Mouse (Mus musculus): ENCODE measurements at regions not wholly inside any gene's neighbourhood (a gene's known extent, or its start where the extent isn't known, plus 50 kb on each side); places are given as distances from the start of the nearest gene placed in this dataset.

DNA sequence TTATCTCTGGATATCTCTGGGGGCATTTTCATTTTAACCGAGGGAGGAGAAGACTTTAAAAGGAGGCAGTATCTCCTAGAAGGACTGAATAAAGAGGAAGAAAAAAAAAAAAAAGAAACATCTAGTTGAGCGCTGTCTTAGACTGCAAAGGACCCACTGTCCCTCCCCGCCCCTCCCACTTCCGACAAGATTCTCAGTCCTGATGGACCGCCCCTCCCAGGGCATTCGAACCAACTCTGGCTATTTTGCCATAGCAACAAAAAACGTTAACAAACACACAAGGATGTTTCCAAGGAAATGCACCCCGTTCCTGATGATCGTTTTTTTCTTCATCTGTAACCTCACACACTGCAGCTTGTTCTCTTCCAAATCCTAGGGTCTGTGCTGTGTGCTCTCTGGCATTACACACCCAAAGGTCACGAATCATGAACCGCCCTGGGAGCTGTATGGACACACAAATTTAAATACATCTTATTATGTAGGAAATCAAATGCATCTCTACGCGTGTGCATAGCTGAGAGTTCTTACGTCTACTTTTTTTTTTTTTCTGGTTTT, 75.8 kb downstream of the Rnd3 start:
- Histone ChIP-seq H3K4me3 (ENCODE audit: insufficient read depth, low read length) (no peak overlapping the region), H3K4me1 (ENCODE audit: control insufficient read depth, insufficient read depth, low read length) (no peaks in the 10 kb centered on the region), H3K27ac (ENCODE audit: insufficient read depth, low read length) (no peak overlapping the region)
- TF ChIP-seq CTCF (IDR thresholded peaks at IDR 0.05; ENCODE audit: borderline replicate concordance, insufficient read depth, low read length) (no peak), POLR2A (IDR thresholded peaks at IDR 0.05; ENCODE audit: low read depth, low read length) (no peak)

DNA sequence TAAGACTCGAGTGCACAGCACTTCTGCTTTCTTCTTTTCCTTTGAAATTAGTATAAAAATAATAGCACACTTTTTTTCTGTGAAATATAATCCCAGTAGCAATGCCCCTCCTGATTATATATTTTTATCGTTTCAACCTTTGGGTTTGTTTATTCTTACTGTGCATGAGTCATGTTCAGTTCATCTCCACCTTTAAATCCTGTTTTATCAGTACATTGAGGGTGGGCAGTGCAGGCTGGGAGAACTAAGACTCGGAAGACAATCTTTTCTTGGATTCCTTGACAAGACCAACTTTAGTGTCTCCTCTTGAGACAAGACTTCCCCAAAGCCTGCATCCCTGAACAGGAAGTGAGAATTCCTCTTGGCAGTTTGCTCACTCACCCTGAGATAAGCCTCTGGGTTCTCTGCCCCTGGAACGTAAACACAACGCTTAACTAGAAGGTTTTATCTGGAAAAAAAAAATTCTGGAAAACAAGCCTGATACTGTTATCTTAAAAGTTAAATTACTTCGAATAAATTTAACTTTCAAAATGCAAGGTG, 76.5 kb downstream of the Rnd3 start:
- Histone ChIP-seq H3K27ac (ENCODE audit: insufficient read depth, low read length) (no peak overlapping the region), H3K4me3 (ENCODE audit: insufficient read depth, low read length) (no peak overlapping the region), H3K4me1 (ENCODE audit: control insufficient read depth, insufficient read depth, low read length) (no peaks in the 10 kb centered on the region)
- TF ChIP-seq POLR2A (IDR thresholded peaks at IDR 0.05; ENCODE audit: low read depth, low read length) = no peak
- TF ChIP-seq CTCF (IDR thresholded peaks at IDR 0.05; ENCODE audit: borderline replicate concordance, insufficient read depth, low read length) = no peak

DNA sequence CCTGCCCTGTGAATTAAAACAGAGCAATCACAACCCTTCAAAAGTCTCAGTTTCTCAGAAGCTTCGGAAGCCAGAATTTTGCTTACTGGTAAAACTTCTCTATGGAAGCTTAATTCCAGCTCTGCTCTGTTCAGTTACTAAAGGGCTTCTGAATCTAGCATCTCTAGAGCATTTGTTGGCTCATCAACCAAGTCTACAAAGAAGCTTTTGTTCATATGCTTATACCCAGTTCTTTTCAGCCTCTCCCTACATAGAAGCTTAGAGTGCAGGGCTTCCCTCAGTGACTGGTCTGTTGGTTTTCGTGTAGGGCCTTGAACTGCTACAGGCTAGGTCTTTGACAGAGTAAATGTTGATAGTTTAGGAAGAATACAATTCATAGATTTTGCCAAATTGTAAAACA, 78.0 kb downstream of the Rnd3 start:
- TF ChIP-seq POLR2A (IDR thresholded peaks at IDR 0.05; ENCODE audit: low read depth, low read length) (no peak), CTCF (IDR thresholded peaks at IDR 0.05; ENCODE audit: borderline replicate concordance, insufficient read depth, low read length) (no peak)
- H3K27ac ChIP-seq (ENCODE audit: insufficient read depth, low read length) = no peak overlapping the region
- H3K4me1 ChIP-seq (ENCODE audit: control insufficient read depth, insufficient read depth, low read length) = no peaks in the 10 kb centered on the region
- no peak overlapping the region for H3K4me3 ChIP-seq (ENCODE audit: insufficient read depth, low read length)

DNA sequence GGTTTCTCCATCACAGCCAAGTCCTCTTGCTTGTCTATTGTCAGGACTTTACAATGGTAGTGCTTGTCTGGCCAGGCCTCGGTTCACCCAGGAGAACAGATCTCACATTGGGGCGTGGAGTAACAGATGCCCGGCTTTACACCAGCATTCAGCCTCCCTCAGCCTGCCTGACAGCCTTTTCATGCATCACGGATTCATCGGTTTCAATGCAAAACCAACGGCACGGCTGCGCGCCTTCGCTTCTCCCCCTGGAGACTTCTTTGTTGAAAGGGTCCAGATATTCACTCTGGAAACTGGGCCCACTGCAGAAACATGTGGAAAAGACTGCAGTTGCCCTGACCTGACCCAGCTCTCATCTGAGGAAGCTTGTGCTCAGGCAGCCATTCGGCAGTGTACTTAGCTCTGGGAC, 82.5 kb downstream of the Rnd3 start:
- H3K27ac ChIP-seq (ENCODE audit: insufficient read depth, low read length) = no peak overlapping the region
- no peak for TF ChIP-seq CTCF (IDR thresholded peaks at IDR 0.05; ENCODE audit: borderline replicate concordance, insufficient read depth, low read length)
- TF ChIP-seq POLR2A (IDR thresholded peaks at IDR 0.05; ENCODE audit: low read depth, low read length) = no peak
- no peak overlapping the region for H3K4me3 ChIP-seq (ENCODE audit: insufficient read depth, low read length)
- H3K4me1 ChIP-seq (ENCODE audit: control insufficient read depth, insufficient read depth, low read length) = no peaks in the 10 kb centered on the region

DNA sequence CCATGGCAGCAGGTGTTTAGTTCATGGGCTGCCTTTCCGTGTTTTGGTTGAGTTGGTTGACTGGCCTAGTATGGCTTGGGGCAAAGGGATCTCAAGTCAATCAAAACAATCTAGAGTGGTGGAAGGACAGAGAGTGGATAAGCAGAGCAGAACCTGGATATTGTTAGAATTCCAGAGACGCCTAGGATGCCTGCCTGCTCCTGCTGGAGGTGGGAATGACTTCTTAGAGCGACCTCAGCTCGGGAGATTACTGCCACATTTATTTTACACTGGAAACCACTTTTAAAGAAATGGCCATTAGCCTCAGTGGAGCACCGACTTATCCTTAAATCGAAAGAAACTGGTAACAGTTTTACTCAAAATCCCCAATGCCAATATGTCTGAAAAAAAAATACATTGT, 83.1 kb downstream of the Rnd3 start:
- Histone ChIP-seq H3K27ac (ENCODE audit: insufficient read depth, low read length) (no peak overlapping the region), H3K4me1 (ENCODE audit: control insufficient read depth, insufficient read depth, low read length) (no peaks in the 10 kb centered on the region), H3K4me3 (ENCODE audit: insufficient read depth, low read length) (no peak overlapping the region)
- TF ChIP-seq POLR2A (IDR thresholded peaks at IDR 0.05; ENCODE audit: low read depth, low read length) = no peak
- TF ChIP-seq CTCF (IDR thresholded peaks at IDR 0.05; ENCODE audit: borderline replicate concordance, insufficient read depth, low read length) = no peak

DNA sequence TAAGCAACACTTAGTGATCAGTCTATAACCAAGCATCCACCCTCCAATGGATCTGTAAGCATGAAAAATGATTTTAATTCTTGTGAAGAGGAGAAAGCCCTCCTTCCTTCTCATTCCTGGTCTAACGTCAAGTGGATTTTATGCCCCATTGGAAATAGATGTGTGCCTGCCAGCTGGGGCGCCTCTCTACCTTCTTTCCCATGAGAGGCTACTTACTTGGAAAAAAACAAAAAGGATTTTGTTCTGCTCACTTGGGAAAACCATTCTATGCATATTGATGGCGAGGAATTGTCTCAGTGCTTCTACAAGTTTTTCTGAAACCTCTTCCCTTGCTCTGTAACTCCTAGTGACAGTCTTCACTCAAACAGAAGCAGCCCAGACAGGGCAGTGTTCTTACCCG, 84.1 kb downstream of the Rnd3 start:
- TF ChIP-seq CTCF (IDR thresholded peaks at IDR 0.05; ENCODE audit: borderline replicate concordance, insufficient read depth, low read length) (no peak), POLR2A (IDR thresholded peaks at IDR 0.05; ENCODE audit: low read depth, low read length) (no peak)
- Histone ChIP-seq H3K4me3 (ENCODE audit: insufficient read depth, low read length) (no peak overlapping the region), H3K27ac (ENCODE audit: insufficient read depth, low read length) (no peak overlapping the region), H3K4me1 (ENCODE audit: control insufficient read depth, insufficient read depth, low read length) (no peaks in the 10 kb centered on the region)

DNA sequence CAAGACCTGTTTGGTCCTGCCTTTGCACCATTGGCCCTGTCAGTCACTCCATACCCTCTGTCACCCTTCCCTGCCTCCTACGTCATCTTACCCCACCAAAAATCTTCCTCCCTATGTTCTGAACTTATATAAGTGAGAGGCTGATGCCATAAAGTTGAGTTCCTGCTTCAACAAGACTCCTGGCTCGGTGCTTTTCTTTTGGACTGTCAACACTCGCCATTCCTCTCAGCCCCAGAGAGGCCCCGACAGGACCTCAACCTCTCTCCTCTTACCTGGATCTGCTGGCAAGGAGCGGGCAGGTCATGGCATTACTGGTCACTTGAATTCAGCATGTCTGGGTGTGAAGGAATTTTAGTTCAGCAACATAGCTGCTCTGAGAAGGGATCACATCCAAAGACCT, 86.9 kb downstream of the Rnd3 start:
- Histone ChIP-seq H3K27ac (ENCODE audit: insufficient read depth, low read length) (no peak overlapping the region), H3K4me1 (ENCODE audit: control insufficient read depth, insufficient read depth, low read length) (no peaks in the 10 kb centered on the region), H3K4me3 (ENCODE audit: insufficient read depth, low read length) (no peak overlapping the region)
- TF ChIP-seq POLR2A (IDR thresholded peaks at IDR 0.05; ENCODE audit: low read depth, low read length) = no peak
- TF ChIP-seq CTCF (IDR thresholded peaks at IDR 0.05; ENCODE audit: borderline replicate concordance, insufficient read depth, low read length) = no peak

DNA sequence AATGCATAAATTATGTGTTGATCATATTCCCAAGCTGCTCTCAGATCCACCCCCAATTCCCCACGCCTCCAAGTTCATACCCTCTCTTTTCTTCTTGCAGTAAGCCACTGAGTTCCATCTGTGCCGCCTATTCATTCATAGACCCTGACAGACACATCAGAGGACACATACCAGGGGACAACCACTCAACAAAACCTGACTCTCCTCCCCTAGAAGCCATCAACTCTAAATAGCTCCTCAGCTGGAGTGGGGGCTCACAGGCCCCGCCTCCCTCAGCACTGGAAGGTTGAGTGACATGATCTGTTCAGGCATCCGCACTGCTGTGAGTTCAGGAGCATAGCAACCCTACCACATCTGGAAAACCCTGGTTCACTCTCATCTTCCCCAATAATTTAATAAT, 90.8 kb downstream of the Rnd3 start:
- Histone ChIP-seq H3K4me3 (ENCODE audit: insufficient read depth, low read length) (no peak overlapping the region), H3K27ac (ENCODE audit: insufficient read depth, low read length) (no peak overlapping the region), H3K4me1 (ENCODE audit: control insufficient read depth, insufficient read depth, low read length) (0 out of 2 replicates have a peak, but pooled peaks cover 2% of the 10 kb centered on the region)
- no peak for TF ChIP-seq POLR2A (IDR thresholded peaks at IDR 0.05; ENCODE audit: low read depth, low read length)
- no peak for TF ChIP-seq CTCF (IDR thresholded peaks at IDR 0.05; ENCODE audit: borderline replicate concordance, insufficient read depth, low read length)

DNA sequence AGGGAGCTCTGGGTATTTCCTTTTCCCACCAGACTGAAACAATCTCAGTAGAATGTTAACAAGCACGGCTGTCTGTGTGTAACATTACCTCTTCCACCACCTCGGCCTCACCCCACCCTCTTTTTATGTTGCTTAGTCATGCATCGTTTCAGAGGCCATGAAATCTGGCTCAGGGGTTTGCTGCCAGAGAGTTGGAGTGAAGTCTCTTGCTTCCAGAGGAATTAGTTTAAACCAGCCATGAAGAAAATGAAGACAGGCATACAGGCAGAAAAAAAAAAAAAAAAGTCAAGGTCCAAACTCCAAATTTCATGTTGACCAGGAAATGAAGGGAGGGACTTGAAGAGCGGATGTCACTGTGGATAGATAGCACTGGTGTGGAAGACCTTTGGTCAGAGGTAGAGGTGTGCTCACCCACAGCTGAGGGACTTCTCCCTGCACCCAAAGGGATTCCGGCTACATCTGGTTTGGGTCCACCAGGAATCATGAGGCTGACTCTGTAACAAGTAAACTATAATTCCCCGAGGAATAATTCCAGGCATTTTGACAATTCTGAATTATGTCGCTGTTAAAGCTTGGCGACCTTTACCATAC, 92.7 kb downstream of the Rnd3 start:
- no peak overlapping the region for H3K4me3 ChIP-seq (ENCODE audit: insufficient read depth, low read length)
- 0 out of 2 replicates have a peak, but pooled peaks cover 2% of the 10 kb centered on the region for H3K4me1 ChIP-seq (ENCODE audit: control insufficient read depth, insufficient read depth, low read length)
- TF ChIP-seq CTCF (IDR thresholded peaks at IDR 0.05; ENCODE audit: borderline replicate concordance, insufficient read depth, low read length) (no peak), POLR2A (IDR thresholded peaks at IDR 0.05; ENCODE audit: low read depth, low read length) (no peak)
- H3K27ac ChIP-seq (ENCODE audit: insufficient read depth, low read length) = peak overlapping the region; percentile 83

DNA sequence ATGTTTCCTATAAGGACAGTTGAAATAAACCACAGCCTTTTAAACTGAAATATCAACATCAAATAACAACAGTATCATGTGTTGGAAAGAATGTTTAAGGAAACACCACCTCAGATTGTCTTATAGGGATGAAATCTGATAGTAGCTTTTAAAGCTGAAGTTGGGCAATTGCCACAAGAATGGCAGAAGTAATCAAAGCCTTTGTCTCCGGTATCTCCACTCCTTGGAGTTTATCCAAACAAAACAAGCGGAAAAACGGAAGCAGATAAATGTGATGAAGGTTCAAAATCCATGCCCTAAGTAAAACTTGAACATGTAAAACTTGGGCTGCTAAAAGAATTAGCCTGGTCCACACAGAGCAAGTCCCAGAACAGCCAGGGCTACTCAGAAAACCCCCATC, 93.6 kb downstream of the Rnd3 start:
- Histone ChIP-seq H3K4me1 (ENCODE audit: control insufficient read depth, insufficient read depth, low read length) (0 out of 2 replicates have a peak, but pooled peaks cover 2% of the 10 kb centered on the region), H3K4me3 (ENCODE audit: insufficient read depth, low read length) (no peak overlapping the region), H3K27ac (ENCODE audit: insufficient read depth, low read length) (peak overlapping the region; percentile 92)
- TF ChIP-seq CTCF (IDR thresholded peaks at IDR 0.05; ENCODE audit: borderline replicate concordance, insufficient read depth, low read length) = no peak
- no peak for TF ChIP-seq POLR2A (IDR thresholded peaks at IDR 0.05; ENCODE audit: low read depth, low read length)
